In genomic region chr6:91472868-91473804, GRCm38 (mm10) we compare ENCODE assay signal across 8 mouse cellular contexts. TPM values are rescaled to one million over a fixed set of nuclear protein-coding genes. Genes with fewer than 3 reads are reported as not detected.
DNase-seq lines count a peak whose midpoint lies in the region; ATAC-seq lines count a peak whose summit lies in the region.

Gene Chchd4, minus strand, starts transcription at chr6:91473546.
Gene Tmem43, plus strand, starts transcription at chr6:91473703.

- peak; percentile 99 for DNase-seq in adrenal gland, adult (ENCODE audit: inconsistent age in 2 of 2, low spot score in 1 of 2)
- peak; percentile 100 for DNase-seq in embryo, embryonic 10.5 days (ENCODE audit: low spot score)
- peak; percentile 98 for DNase-seq in gastrocnemius, postnatal 14 days
- peak; percentile 98 to 99 for DNase-seq in left cerebral cortex, postnatal 10 days (ENCODE audit: extremely low spot score in 1 of 2, low spot score in 2 of 2)
- DNase-seq in right cerebral cortex, postnatal 25 days = peak; percentile 99
- peak; percentile 97 to 98 for DNase-seq in urinary bladder, postnatal 4 days (ENCODE audit: low spot score in 2 of 2)

- peak; percentile 94 for ATAC-seq in inflammation-experienced regulatory T-cells, adult 6 months
- peak; percentile 85 for ATAC-seq in megakaryocyte-erythroid progenitor cell, adult 5-6 weeks (replicated peaks; ENCODE audit: low FRiP score, low TSS enrichment, poor library complexity, severe bottlenecking)

- intact Hi-C loops in gastrocnemius, postnatal 14 days (cut with DNase I; ENCODE audit: low total_unique reads) = no loop called here
- intact Hi-C loops in left cerebral cortex, postnatal 10 days (cut with DNase I) = no loop called here

RNA-seq across cellular contexts. Expression of gene Chchd4, which starts in this region (rescaled TPM):
- 1 to 10 TPM; 8.0 to 8.7 TPM for total RNA-seq in gastrocnemius, postnatal 14 days (2021)
- polyA plus RNA-seq in inflammation-experienced regulatory T-cells, adult 6 months (2017; shearing (Covaris generic)) = 10 to 100 TPM in 2 of 3 experiments, 1 to 10 TPM in 1; 9.8 to 11.3 (median 10.6) TPM
- total RNA-seq in left cerebral cortex, postnatal 10 days (2021) = 10 to 100 TPM; 19.3 to 19.7 TPM
- 23.1 and 26.8 TPM in 2 replicates for total RNA-seq in megakaryocyte-erythroid progenitor cell, adult 5-6 weeks (2014; fragmentation: Nextera tagmentation)
- total RNA-seq in megakaryocyte-erythroid progenitor cell, adult 5-6 weeks (2017) = 24.1 and 24.9 TPM in 2 replicates

RNA-seq across cellular contexts. Expression of gene Tmem43, which starts in this region (rescaled TPM):
- 10 to 100 TPM; 37.5 to 41.7 TPM for total RNA-seq in gastrocnemius, postnatal 14 days (2021)
- polyA plus RNA-seq in inflammation-experienced regulatory T-cells, adult 6 months (2017; shearing (Covaris generic)) = 10 to 100 TPM; 38.6 to 55.4 (median 48.3) TPM
- total RNA-seq in left cerebral cortex, postnatal 10 days (2021) = 10 to 100 TPM; 26.5 to 30.9 TPM
- 18.7 and 19.4 TPM in 2 replicates for total RNA-seq in megakaryocyte-erythroid progenitor cell, adult 5-6 weeks (2014; fragmentation: Nextera tagmentation)
- total RNA-seq in megakaryocyte-erythroid progenitor cell, adult 5-6 weeks (2017) = 16.0 and 22.4 TPM in 2 replicates

Comparison
In these comparisons a context has a peak if more than half of its experiments do, and no peak if none do; other contexts are left out.
1. Peak in every context shown above with its lines: DNase-seq and ATAC-seq.